Mouse (Mus musculus) heart, embryonic 12.5 days (tissue): Measurements from ENCODE around the gene Psma6. TPM values are rescaled to one million over a fixed set of nuclear protein-coding genes. Genes with fewer than 3 reads are reported as not detected.
"Not testable (repeated sequence)": the region's sequence is repeated elsewhere in the genome, so short reads cannot be mapped to it uniquely, and the experiment has no call there.

ENCODE experiments used
- ATAC-seq: fragments of 200-750 bp; cut with Nextera tagmentation; 2 replicates; pipeline ENCODE4 v1.8.0; 2017; ENCODE audit warnings: moderate TSS enrichment, moderate library complexity; ENCODE audit not compliant: insufficient number of reproducible peaks, low FRiP score
- H3K27ac ChIP-seq: fragments of 300-500 bp; sonication (generic); 2 replicates; pipeline ENCODE4 v1.5.1; 2016; ENCODE audit warnings: mild to moderate bottlenecking, moderate library complexity; ENCODE audit not compliant: poor library complexity, severe bottlenecking
- H3K27me3 ChIP-seq: fragments of 300-500 bp; sonication (generic); replicated peaks from 2 replicates; pipeline ENCODE4 v1.6.1; 2016; ENCODE audit warnings: mild to moderate bottlenecking, moderate library complexity
- H3K36me3 ChIP-seq: fragments of 300-500 bp; sonication (generic); 2 replicates; pipeline ENCODE4 v1.6.1; 2016; ENCODE audit warnings: mild to moderate bottlenecking, moderate library complexity
- H3K4me1 ChIP-seq: fragments of 300-500 bp; sonication (generic); replicated peaks from 2 replicates; pipeline ENCODE4 v1.6.1; 2016; ENCODE audit warnings: mild to moderate bottlenecking
- H3K4me2 ChIP-seq: fragments of 300-500 bp; sonication (generic); 2 replicates; pipeline ENCODE4 v1.6.1; 2016; ENCODE audit warnings: mild to moderate bottlenecking, moderate library complexity
- H3K4me3 ChIP-seq: fragments of 300-500 bp; sonication (generic); 2 replicates; pipeline ENCODE4 v1.5.1; 2016; ENCODE audit warnings: mild to moderate bottlenecking
- H3K9ac ChIP-seq: fragments of 300-500 bp; sonication (generic); 2 replicates; pipeline ENCODE4 v1.6.1; 2016; ENCODE audit warnings: mild to moderate bottlenecking, moderate library complexity
- H3K9me3 ChIP-seq: fragments of 300-500 bp; sonication (generic); replicated peaks from 2 replicates; pipeline ENCODE4 v1.6.1; 2016; ENCODE audit warnings: mild to moderate bottlenecking, moderate library complexity
- WGBS: fragments of 180-500 bp; shearing (Covaris S2); methylation state at CpG from one replicate; pipeline ENCODE4 v1.1.7; 2016; 5-methylcytosine and 5-hydroxymethylcytosine counted together
- polyA plus RNA-seq: library from polyadenylated mRNA; unstranded; fragments of >200 nt; fragmentation: Nextera tagmentation; extraction: Ambion mirVana; gene quantifications from 2 replicates; pipeline ENCODE4 v1.2.1, GENCODE M21; 2016

Gene Psma6
- polyA plus RNA-seq, 1 experiment from 2014 or later: 298 TPM

- WGBS: 81% methylated on average over 11 of the region's 11 CpGs
- H3K4me2 ChIP-seq: no peak overlapping the region
- H3K9me3 ChIP-seq: no peaks in the 10 kb centered on the region
- peaks cover 10% of the 10 kb centered on the region for H3K4me1 ChIP-seq
- no peak overlapping the region for H3K4me3 ChIP-seq
- no peak overlapping the region for H3K9ac ChIP-seq
- H3K27ac ChIP-seq: no peak overlapping the region
- no peaks in the 10 kb centered on the region for H3K36me3 ChIP-seq
- no peak for ATAC-seq
- no peaks in the 10 kb centered on the region for H3K27me3 ChIP-seq
Observed at GRCm38 (mm10) chr12:55392733-55393577, 8.9 kb downstream of the Psma6 start.

GRCm38 (mm10) chr12:55395601-55396000, 11.6 kb downstream of the Psma6 start:
- not testable (repeated sequence) for H3K27ac ChIP-seq, H3K4me3 ChIP-seq, H3K36me3 ChIP-seq, H3K4me2 ChIP-seq, H3K9ac ChIP-seq, H3K27me3 ChIP-seq, H3K9me3 ChIP-seq, ATAC-seq
- H3K4me1 ChIP-seq: peaks cover 15% of the 10 kb centered on the region
- 85% methylated on average over 14 of the region's 14 CpGs for WGBS

GRCm38 (mm10) chr12:55396536-55396935, 12.5 kb downstream of the Psma6 start:
- Histone ChIP-seq H3K36me3 (0 out of 2 replicates have a peak, but pooled peaks cover 3% of the 10 kb centered on the region), H3K4me1 (peaks cover 15% of the 10 kb centered on the region), H3K4me2 (no peak overlapping the region), H3K4me3 (no peak overlapping the region), H3K27ac (no peak overlapping the region), H3K9me3 (no peaks in the 10 kb centered on the region), H3K27me3 (no peaks in the 10 kb centered on the region), H3K9ac (no peak overlapping the region)
- no peak for ATAC-seq
- WGBS: 93% methylated on average over 4 of the region's 4 CpGs

- H3K4me3 ChIP-seq: peak overlapping the region; percentile 93
- H3K4me1 ChIP-seq: peaks cover 15% of the 10 kb centered on the region
- peaks cover 9% of the 10 kb centered on the region for H3K36me3 ChIP-seq
- H3K9ac ChIP-seq: peak overlapping the region; percentile 94
- ATAC-seq: no peak
- H3K27ac ChIP-seq: peak overlapping the region; percentile 89
- no peaks in the 10 kb centered on the region for H3K9me3 ChIP-seq
- WGBS: 55% methylated on average over 9 of the region's 9 CpGs
- no peaks in the 10 kb centered on the region for H3K27me3 ChIP-seq
- H3K4me2 ChIP-seq: peak overlapping the region; percentile 83
Observed at GRCm38 (mm10) chr12:55397544-55398239, 13.7 kb downstream of the Psma6 start.

GRCm38 (mm10) chr12:55398240-55399127, 14.5 kb downstream of the Psma6 start:
- H3K4me3 ChIP-seq: peak overlapping the region; percentile 93
- H3K4me2 ChIP-seq: peak overlapping the region; percentile 83
- peak; percentile 99 for ATAC-seq
- peak overlapping the region; percentile 89 for H3K27ac ChIP-seq
- H3K4me1 ChIP-seq: peaks cover 15% of the 10 kb centered on the region
- H3K9me3 ChIP-seq: no peaks in the 10 kb centered on the region
- peaks cover 16% of the 10 kb centered on the region for H3K36me3 ChIP-seq
- WGBS: under 1% methylated on average over 51 of the region's 51 CpGs
- no peaks in the 10 kb centered on the region for H3K27me3 ChIP-seq
- peak overlapping the region; percentile 94 for H3K9ac ChIP-seq

GRCm38 (mm10) chr12:55399128-55399677, 15.2 kb downstream of the Psma6 start:
- Histone ChIP-seq H3K4me1 (peaks cover 15% of the 10 kb centered on the region), H3K9me3 (no peaks in the 10 kb centered on the region), H3K4me2 (peak overlapping the region; percentile 83), H3K36me3 (peaks cover 19% of the 10 kb centered on the region), H3K4me3 (peak overlapping the region; percentile 93), H3K27me3 (no peaks in the 10 kb centered on the region), H3K9ac (peak overlapping the region; percentile 94), H3K27ac (peak overlapping the region; percentile 89)
- ATAC-seq: peak; percentile 40
- WGBS: 1% methylated on average over 20 of the region's 20 CpGs

GRCm38 (mm10) chr12:55407888-55408287, 23.9 kb downstream of the Psma6 start:
- Histone ChIP-seq H3K4me1 (peaks cover 10% of the 10 kb centered on the region), H3K9ac (no peak overlapping the region), H3K27ac (no peak overlapping the region), H3K36me3 (peaks cover 55% of the 10 kb centered on the region), H3K27me3 (no peaks in the 10 kb centered on the region), H3K4me2 (no peak overlapping the region), H3K4me3 (no peak overlapping the region), H3K9me3 (no peaks in the 10 kb centered on the region)
- no peak for ATAC-seq
- 25% methylated on average over 5 of the region's 5 CpGs for WGBS

- no peak for ATAC-seq
- peaks cover 77% of the 10 kb centered on the region for H3K36me3 ChIP-seq
- H3K27me3 ChIP-seq: no peaks in the 10 kb centered on the region
- H3K4me1 ChIP-seq: no peaks in the 10 kb centered on the region
- WGBS: 90% methylated on average over 5 of the region's 5 CpGs
- no peak overlapping the region for H3K4me2 ChIP-seq
- no peak overlapping the region for H3K4me3 ChIP-seq
- H3K9ac ChIP-seq: no peak overlapping the region
- H3K27ac ChIP-seq: no peak overlapping the region
- no peaks in the 10 kb centered on the region for H3K9me3 ChIP-seq
Observed at GRCm38 (mm10) chr12:55415255-55415654, 31.2 kb downstream of the Psma6 start.

GRCm38 (mm10) chr12:55415762-55416161, 31.7 kb downstream of the Psma6 start:
- no peak for ATAC-seq
- WGBS: 82% methylated on average over 1 of the region's 1 CpGs

GRCm38 (mm10) chr12:55420220-55420619, 36.2 kb downstream of the Psma6 start:
- H3K4me3 ChIP-seq: no peak overlapping the region
- H3K36me3 ChIP-seq: peaks cover 44% of the 10 kb centered on the region
- H3K27ac ChIP-seq: no peak overlapping the region
- peaks cover 10% of the 10 kb centered on the region for H3K4me1 ChIP-seq
- no peak for ATAC-seq
- no peak overlapping the region for H3K9ac ChIP-seq
- H3K9me3 ChIP-seq: no peaks in the 10 kb centered on the region
- 90% methylated on average over 24 of the region's 24 CpGs for WGBS
- H3K4me2 ChIP-seq: no peak overlapping the region
- no peaks in the 10 kb centered on the region for H3K27me3 ChIP-seq

More at GRCm38 (mm10) chr12:55415762-55416161, 31.7 kb downstream of the Psma6 start:
- no peak overlapping the region for H3K27ac ChIP-seq
- no peak overlapping the region for H3K4me2 ChIP-seq
- H3K27me3 ChIP-seq: no peaks in the 10 kb centered on the region
- no peak overlapping the region for H3K9ac ChIP-seq
- no peak overlapping the region for H3K4me3 ChIP-seq
- peaks cover 78% of the 10 kb centered on the region for H3K36me3 ChIP-seq
- no peaks in the 10 kb centered on the region for H3K9me3 ChIP-seq
- no peaks in the 10 kb centered on the region for H3K4me1 ChIP-seq
